Mouse (Mus musculus): ENCODE data around the gene Iqschfp. TPM values are rescaled to one million over a fixed set of nuclear protein-coding genes. Genes with fewer than 3 reads are reported as not detected.

The Iqschfp gene
- total RNA-seq, 2 experiments from 2014 or later = 10.2 to 15.2 TPM

GRCm38 (mm10) chr3:68567581-68567980 lies 675.5 kb downstream of the Iqschfp start:
- DNase-seq (ENCODE audit: low spot score in 2 of 2) = no peak

GRCm38 (mm10) chr3:68568149-68568548 lies 676.1 kb downstream of the Iqschfp start:
- no peak for DNase-seq (ENCODE audit: low spot score in 2 of 2)

DNA sequence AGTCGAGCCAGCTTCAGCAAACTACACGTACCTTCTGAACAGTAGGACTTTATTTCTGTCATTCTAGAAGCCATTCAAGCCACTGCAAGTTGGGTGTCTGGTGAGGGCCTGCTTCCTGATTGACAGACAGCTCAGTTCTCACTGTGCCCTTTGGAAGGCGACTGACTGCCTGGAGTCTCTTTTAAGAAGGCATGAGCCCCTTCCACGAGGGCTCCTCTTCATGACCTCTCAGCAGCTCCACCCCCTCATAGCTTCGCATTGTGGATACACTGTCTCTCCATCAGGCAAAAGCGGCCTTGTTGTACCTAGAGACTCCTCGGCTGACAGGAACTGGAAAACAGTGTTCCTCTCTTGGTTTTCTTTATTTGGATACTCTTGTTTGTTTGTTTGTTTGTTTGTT lies 676.7 kb downstream of the Iqschfp start:
- no peak for DNase-seq (ENCODE audit: low spot score in 2 of 2)

DNA sequence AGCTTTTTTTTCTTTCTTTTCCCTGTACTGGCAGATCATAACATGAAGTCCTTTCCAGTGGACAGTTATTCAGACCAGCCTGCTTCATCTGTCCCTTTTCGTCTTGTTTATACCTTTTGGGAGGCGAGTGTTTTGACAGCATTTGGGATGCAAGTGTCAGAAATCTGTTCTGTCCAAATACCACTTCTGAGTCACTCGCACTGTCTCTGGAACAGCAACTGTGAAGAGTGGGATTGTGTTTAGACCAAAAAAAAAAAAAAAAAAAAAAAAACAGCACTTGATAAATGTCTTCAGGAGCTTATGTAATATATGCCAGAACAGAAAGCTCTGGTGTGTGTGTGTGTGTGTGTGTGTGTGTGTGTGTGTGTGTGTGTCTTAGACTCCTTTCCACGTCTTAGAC lies 678.3 kb downstream of the Iqschfp start:
- no peak for DNase-seq (ENCODE audit: low spot score in 2 of 2)

DNA sequence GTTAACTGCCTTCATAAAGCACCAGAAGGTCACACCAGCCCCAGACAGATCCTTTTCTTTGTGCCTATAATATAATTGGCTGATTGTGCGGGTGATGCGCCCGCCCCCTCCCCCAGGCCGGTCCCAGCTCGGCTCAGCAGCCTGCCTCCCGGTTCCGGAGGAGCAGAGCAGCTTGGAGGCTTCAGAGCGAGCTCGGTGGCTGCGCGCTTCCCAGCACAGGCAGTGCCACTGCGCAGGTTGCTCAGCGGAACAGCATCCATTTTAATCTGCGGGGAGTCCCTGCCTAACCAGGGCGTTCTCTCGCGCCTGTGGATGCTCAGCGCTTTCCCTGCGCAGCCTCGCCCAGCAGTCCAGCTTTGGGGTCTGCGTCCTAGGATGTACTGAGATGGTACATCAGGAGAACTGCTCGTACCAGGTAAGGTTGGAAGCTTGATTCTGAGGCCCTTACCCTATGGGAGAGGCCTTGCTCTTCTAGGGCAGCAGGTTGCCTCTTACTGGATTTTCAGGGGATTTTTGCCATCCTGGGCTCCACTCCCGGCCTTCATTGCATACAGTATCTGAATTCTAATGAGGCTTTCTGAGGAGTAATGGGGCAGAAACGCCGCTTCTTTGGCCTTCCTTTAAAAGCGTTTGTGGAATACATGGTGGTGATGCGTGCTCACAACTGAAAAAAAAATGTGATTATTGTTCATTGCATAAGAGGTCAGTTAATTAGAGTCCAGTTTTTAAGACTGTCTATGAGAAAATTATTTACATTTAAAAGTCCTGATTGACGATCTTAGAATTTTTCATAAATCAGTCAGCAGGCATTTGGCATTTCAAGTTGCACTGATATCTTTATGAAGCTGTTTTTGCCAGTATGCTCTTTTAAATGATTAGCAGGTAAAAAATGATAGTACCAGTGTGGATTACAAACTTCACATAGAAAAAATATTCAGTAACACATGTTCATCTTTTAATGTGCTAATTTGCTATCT lies 680.5 kb downstream of the Iqschfp start:
- peak; percentile 82 to 90 for DNase-seq (ENCODE audit: low spot score in 2 of 2)

- DNase-seq (ENCODE audit: low spot score in 2 of 2) = no peak
Observed at GRCm38 (mm10) chr3:68573226-68573624, 681.2 kb downstream of the Iqschfp start.

GRCm38 (mm10) chr3:68574097-68574496 lies 682.1 kb downstream of the Iqschfp start:
- DNase-seq (ENCODE audit: low spot score in 2 of 2) = no peak

- no peak for DNase-seq (ENCODE audit: low spot score in 2 of 2)
Observed at GRCm38 (mm10) chr3:68574565-68574964, 682.5 kb downstream of the Iqschfp start.

- DNase-seq (ENCODE audit: low spot score in 2 of 2) = no peak
Observed at GRCm38 (mm10) chr3:68575636-68576340, 683.8 kb downstream of the Iqschfp start.

DNA sequence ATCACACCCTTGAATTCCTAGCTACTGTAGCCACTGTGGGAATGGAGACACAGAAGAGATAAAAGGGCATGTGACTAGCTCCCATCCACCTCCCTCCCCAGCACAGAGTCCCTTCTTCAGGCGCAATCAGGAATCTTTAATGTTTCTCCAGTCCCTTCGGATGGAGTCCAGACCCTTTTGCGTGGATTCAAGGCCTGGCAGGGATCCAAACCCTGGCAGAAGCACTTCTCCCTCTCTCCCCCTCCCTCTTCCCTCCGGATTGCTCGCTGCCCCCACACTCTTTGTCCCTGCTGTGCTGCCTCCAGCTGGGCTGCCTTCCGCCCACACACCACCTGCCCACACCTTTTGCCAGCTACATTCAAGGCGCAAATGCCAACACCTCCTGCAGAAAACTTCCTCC lies 684.4 kb downstream of the Iqschfp start:
- DNase-seq (ENCODE audit: low spot score in 2 of 2) = peak; percentile 92 to 94

- DNase-seq (ENCODE audit: low spot score in 2 of 2) = no peak
Observed at GRCm38 (mm10) chr3:68576948-68577347, 684.9 kb downstream of the Iqschfp start.

DNA sequence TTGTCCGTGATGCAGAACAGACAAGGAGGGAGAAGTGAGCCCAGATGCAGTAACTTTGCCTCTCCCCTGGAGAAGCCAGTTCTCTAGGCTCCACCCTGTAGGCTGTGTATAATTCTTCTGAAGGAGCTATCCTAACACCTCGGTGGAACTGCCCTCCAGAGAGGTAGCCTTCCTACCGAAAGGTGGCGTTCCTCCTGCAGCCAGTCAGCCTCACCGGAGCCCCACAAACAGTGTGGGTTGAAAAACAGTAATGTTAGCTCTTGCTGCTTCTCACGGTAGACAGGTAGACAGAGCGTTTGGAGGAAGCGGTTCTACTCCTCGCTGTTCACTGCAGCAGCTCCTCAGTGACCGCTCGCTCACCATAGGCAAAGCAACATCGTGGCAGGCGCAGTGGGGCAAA lies 689.6 kb downstream of the Iqschfp start:
- DNase-seq (ENCODE audit: low spot score in 2 of 2) = peak in 1 of 2 experiments; percentile 18

DNA sequence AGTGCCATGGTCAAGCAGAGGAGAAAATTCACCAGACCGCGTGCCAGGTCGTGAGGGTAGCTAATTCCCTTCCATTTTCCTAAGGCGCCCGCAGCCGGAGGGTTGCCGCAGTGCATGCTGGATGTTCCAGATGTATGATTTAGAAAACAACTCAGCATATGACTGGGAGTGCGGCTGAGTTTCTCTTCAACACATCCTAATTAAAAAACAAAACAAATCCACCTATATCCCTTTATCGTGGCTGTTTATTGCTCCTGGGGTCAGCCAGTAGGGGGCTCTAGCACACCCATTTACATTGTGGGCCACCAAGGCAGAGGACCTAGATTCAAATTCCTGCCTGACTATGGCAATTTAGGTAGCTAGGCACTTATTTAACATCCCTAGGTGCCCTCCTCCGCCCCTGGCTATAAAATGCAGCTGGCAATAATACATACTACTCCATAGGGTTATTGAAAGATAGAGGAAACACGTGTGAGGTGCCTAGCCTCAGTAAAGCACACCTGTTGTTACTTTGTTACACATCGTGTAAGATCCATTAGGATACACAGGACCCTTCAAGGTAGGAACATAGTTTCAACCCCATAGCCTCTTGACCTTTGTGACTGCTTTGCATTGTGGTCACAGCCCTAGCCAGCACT lies 690.2 kb downstream of the Iqschfp start:
- peak in 1 of 2 experiments; percentile 22 for DNase-seq (ENCODE audit: low spot score in 2 of 2)

GRCm38 (mm10) chr3:68583031-68583693 lies 691.1 kb downstream of the Iqschfp start:
- DNase-seq (ENCODE audit: low spot score in 2 of 2) = peak in 1 of 2 experiments; percentile 15

DNA sequence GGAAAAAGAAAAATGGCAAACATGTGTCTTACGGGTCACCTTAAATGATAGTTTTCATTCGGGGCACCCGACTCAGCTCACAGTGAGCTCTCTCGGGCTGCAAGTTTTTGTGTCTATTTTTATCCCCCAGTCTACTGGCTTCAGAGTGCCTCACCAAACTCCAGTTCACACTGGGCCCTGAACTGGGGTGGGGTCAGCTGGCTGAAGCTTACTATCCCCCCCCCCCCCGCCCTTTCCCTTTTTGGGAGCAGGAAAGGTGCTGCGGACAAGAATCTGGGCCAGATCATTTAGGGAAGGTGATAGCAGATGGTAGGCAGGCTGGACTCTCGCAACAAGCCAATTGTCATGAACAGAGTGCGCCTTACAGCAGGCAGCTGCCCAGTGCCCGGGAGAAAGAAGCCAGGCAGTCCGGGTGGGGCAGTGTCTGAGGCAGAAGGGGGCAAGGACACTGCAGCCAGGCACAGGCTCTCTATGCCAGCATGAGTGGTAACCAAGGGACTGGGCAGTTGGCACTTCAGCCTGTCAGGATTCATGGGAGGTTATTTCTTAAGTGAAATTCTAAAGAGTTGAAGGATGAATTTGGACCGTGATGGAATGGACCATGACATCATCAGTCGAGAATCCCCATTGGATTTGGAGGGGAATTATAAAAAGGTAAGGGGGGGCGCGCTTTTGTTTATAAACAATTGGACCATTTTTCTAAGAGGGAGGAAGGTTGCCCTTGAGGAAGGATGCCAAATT lies 691.9 kb downstream of the Iqschfp start:
- peak in 1 of 2 experiments; percentile 22 for DNase-seq (ENCODE audit: low spot score in 2 of 2)

- no peak for DNase-seq (ENCODE audit: low spot score in 2 of 2)
Observed at GRCm38 (mm10) chr3:68585213-68585612, 693.2 kb downstream of the Iqschfp start.

DNA sequence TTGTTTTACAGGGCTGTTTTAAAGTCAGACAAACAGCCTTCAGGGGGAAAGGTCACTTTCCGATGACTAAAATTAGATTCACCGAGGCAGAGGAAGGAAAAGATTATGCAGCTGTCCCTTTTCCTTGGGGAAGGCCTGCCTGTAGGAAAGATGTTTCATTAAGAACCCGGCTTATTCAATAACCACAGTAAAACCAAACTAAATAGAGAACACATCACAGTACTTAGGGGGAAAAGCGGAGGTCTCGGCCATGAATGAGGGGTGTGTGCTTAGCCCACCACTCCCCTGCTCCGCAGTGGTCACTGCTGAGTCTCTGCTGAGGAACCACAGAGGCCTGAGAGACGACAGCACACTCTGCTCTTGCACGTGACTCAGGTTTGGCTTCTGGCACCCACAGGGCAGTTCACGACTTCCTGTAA lies 694.6 kb downstream of the Iqschfp start:
- DNase-seq (ENCODE audit: low spot score in 2 of 2) = no peak

GRCm38 (mm10) chr3:68587567-68588245 lies 695.7 kb downstream of the Iqschfp start:
- DNase-seq (ENCODE audit: low spot score in 2 of 2) = no peak

- no peak for DNase-seq (ENCODE audit: low spot score in 2 of 2)
Observed at GRCm38 (mm10) chr3:68589220-68589840, 697.3 kb downstream of the Iqschfp start.

Measured in left cerebral cortex, adult 18-20 months (tissue).